Mouse (Mus musculus) retina, embryonic 14.5 days (tissue): ENCODE measurements at regions not wholly inside any gene's neighbourhood (a gene's known extent, or its start where the extent isn't known, plus 50 kb on each side); places are given as distances from the start of the nearest gene placed in this dataset.

Experiments
- DNase-seq: peaks from one replicate; pipeline ENCODE4 v3.0.0-alpha.2; 2015; ENCODE audit warnings: low spot score

- no peak for DNase-seq
These were observed 568.5 kb downstream of the Gm16223 start for GRCm38 (mm10) chr5:42636162-42636823.

- DNase-seq = peak; percentile 8
These were observed 576.5 kb upstream of the Cpeb2 start for GRCm38 (mm10) chr5:42656460-42656859.

GRCm38 (mm10) chr5:42659994-42660393 is 573.0 kb upstream of the Cpeb2 start:
- no peak for DNase-seq

- no peak for DNase-seq
These were observed 553.4 kb upstream of the Cpeb2 start for GRCm38 (mm10) chr5:42679617-42680016.

- DNase-seq = no peak
These were observed 547.5 kb upstream of the Cpeb2 start for GRCm38 (mm10) chr5:42685356-42686057.

- DNase-seq = no peak
These were observed 545.8 kb upstream of the Cpeb2 start for GRCm38 (mm10) chr5:42687176-42687575.
